Mouse (Mus musculus): ENCODE measurements around the gene Nr1i2. TPM values are rescaled to one million over a fixed set of nuclear protein-coding genes. Genes with fewer than 3 reads are reported as not detected.
"Not testable (repeated sequence)": the region's sequence is repeated elsewhere in the genome, so short reads cannot be mapped to it uniquely, and the experiment has no call there.

Nr1i2 gene
- polyA plus RNA-seq, 1 experiment from 2014 or later, result not detected

DNA sequence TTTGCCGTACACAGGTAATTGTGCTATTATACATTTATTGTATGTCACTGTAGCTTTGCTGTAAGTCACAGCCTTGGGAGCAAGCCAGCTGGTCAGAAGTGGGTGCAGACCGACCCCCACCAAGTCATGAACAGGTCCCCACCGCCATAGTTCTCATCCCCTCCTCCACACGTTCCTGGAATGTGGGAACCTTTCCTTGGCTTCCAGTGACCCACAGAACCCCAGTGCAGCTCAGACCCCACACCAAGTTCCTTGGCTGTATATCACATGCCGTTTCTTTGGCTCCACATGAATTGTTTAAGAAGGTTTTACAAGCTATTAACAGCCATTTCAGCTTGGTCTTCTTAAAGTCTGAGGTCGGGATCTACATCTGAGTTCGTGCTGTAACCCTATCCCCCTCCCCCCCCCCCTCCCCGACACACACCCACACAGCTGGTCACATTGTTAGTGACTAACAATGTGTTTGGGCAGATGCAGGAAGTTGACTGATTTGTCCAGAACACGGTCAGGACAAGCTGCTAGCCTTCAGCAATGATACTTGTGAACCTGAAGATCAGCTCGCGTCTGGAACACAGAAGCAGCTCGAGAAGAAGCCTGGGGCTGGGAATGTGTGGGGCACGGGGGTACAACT, 46.2 kb downstream of the Nr1i2 start:
- DNase-seq (ENCODE audit: low spot score), result no peak
- Histone ChIP-seq H3K9ac (ENCODE audit: low read length) (no peak overlapping the region), H3K9me3 (ENCODE audit: control insufficient read depth, low read length) (no peaks in the 10 kb centered on the region), H3K4me2 (ENCODE audit: low read depth, low read length, severe bottlenecking) (no peak overlapping the region), H3K27me3 (ENCODE audit: control insufficient read depth, insufficient read depth, low read length) (no peaks in the 10 kb centered on the region), H3K4me3 (ENCODE audit: low read depth, low read length) (no peak overlapping the region), H3K36me3 (ENCODE audit: control insufficient read depth, insufficient read depth, low read length) (no peaks in the 10 kb centered on the region), H3K27ac (ENCODE audit: low read depth, low read length) (no peak overlapping the region), H3K4me1 (replicated peaks; ENCODE audit: control insufficient read depth, insufficient read depth, low read length) (no peaks in the 10 kb centered on the region)
- no peak for ATAC-seq (replicated peaks; ENCODE audit: low FRiP score)
- 61% methylated on average over 13 of the region's 13 CpGs for WGBS

DNA sequence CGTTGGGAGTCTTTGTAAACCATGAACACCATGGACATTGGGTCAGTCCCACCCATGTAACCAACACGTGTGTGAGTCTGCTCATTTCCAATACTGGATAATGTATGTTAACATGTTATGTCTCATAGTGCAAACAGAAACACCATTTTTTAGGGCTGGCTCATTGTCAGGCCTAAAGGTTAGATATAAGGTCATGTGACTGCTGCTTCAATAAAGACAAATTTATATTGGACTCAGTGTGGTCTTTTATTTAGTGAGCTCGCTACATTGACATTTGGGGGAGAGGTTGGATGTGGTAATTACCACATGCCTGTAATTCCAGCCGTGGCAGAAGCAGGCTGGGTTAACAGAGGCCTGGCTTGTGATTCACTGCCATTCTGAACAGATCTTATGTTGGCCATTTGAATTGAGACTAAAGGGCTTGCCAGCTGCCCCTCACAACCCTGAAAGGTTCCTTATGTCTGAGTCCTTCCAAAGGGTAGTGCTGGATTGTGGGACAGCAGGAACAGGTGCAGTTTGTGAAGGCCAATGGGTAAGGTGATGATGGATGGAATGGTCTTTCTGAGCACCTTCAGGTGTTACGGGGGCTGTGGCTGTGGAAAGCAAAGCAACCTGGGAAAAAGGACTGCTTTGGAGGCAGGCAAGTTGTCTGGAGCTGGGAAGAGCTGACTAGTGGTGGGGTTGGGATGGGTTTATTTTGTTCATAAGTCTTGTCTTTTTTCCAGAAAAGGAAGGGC, 48.6 kb downstream of the Nr1i2 start:
- Histone ChIP-seq H3K9me3 (ENCODE audit: control insufficient read depth, low read length) (no peaks in the 10 kb centered on the region), H3K4me1 (replicated peaks; ENCODE audit: control insufficient read depth, insufficient read depth, low read length) (no peaks in the 10 kb centered on the region), H3K4me3 (ENCODE audit: low read depth, low read length) (no peak overlapping the region), H3K27ac (ENCODE audit: low read depth, low read length) (no peak overlapping the region), H3K4me2 (ENCODE audit: low read depth, low read length, severe bottlenecking) (no peak overlapping the region), H3K27me3 (ENCODE audit: control insufficient read depth, insufficient read depth, low read length) (no peaks in the 10 kb centered on the region), H3K36me3 (ENCODE audit: control insufficient read depth, insufficient read depth, low read length) (peaks cover 2% of the 10 kb centered on the region; the same call in 1 of the 2 replicates), H3K9ac (ENCODE audit: low read length) (no peak overlapping the region)
- WGBS, result 85% methylated on average over 5 of the region's 5 CpGs
- ATAC-seq (replicated peaks; ENCODE audit: low FRiP score) (no peak), DNase-seq (ENCODE audit: low spot score) (no peak)

DNA sequence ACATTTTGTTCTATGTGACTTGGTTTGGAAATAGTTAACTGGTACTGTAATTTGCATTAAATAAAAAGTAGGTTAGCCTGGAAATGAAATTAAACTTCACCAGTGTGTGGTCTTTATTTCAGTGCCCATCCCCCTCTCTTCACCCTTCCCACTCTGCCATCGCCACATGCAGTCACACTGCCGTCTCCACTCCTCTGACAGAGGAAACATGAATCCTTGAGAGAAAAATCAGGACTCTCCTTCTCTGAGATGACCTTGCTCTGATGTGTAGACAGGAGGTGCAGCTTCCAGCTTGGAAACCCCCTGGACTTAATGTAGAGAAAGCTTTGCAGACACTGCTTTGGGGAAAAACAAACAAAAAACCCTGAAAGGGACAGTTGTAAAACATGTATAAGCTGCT, 49.2 kb downstream of the Nr1i2 start:
- H3K9ac ChIP-seq (ENCODE audit: low read length), result no peak overlapping the region
- 69% methylated on average over 2 of the region's 2 CpGs for WGBS
- ATAC-seq (replicated peaks; ENCODE audit: low FRiP score) (no peak), DNase-seq (ENCODE audit: low spot score) (no peak)
- no peaks in the 10 kb centered on the region for H3K27me3 ChIP-seq (ENCODE audit: control insufficient read depth, insufficient read depth, low read length)
- H3K27ac ChIP-seq (ENCODE audit: low read depth, low read length), result no peak overlapping the region
- H3K36me3 ChIP-seq (ENCODE audit: control insufficient read depth, insufficient read depth, low read length), result peaks cover 2% of the 10 kb centered on the region; the same call in 1 of the 2 replicates
- H3K9me3 ChIP-seq (ENCODE audit: control insufficient read depth, low read length), result no peaks in the 10 kb centered on the region
- H3K4me3 ChIP-seq (ENCODE audit: low read depth, low read length), result no peak overlapping the region
- H3K4me1 ChIP-seq (replicated peaks; ENCODE audit: control insufficient read depth, insufficient read depth, low read length), result no peaks in the 10 kb centered on the region
- H3K4me2 ChIP-seq (ENCODE audit: low read depth, low read length, severe bottlenecking), result no peak overlapping the region

DNA sequence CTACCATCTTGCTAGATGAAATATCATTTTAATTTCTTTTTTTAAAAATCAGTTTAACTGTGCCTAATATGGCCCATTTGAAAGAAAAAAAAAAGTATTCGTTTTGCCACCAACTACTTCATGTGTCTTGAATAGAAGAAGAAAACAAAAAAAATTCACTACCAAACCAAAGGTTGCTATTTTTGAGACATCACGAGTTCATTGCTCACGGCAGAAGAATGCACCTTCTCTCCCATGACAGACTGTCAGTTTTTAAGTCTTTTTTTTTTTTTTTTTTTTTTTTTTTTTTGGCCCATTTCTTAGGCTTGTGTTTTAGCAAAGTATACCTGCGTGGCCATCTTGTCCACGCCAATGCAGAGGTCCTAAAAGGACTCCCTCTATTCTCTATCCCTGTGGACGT, 50.5 kb downstream of the Nr1i2 start:
- Histone ChIP-seq H3K4me2 (ENCODE audit: low read depth, low read length, severe bottlenecking) (no peak overlapping the region), H3K9me3 (ENCODE audit: control insufficient read depth, low read length) (no peaks in the 10 kb centered on the region), H3K27ac (ENCODE audit: low read depth, low read length) (no peak overlapping the region), H3K4me1 (replicated peaks; ENCODE audit: control insufficient read depth, insufficient read depth, low read length) (no peaks in the 10 kb centered on the region), H3K27me3 (ENCODE audit: control insufficient read depth, insufficient read depth, low read length) (no peaks in the 10 kb centered on the region), H3K4me3 (ENCODE audit: low read depth, low read length) (no peak overlapping the region), H3K36me3 (ENCODE audit: control insufficient read depth, insufficient read depth, low read length) (peaks cover 2% of the 10 kb centered on the region; the same call in 1 of the 2 replicates), H3K9ac (ENCODE audit: low read length) (no peak overlapping the region)
- ATAC-seq (replicated peaks; ENCODE audit: low FRiP score) (no peak), DNase-seq (ENCODE audit: low spot score) (no peak)
- 93% methylated on average over 6 of the region's 6 CpGs for WGBS

DNA sequence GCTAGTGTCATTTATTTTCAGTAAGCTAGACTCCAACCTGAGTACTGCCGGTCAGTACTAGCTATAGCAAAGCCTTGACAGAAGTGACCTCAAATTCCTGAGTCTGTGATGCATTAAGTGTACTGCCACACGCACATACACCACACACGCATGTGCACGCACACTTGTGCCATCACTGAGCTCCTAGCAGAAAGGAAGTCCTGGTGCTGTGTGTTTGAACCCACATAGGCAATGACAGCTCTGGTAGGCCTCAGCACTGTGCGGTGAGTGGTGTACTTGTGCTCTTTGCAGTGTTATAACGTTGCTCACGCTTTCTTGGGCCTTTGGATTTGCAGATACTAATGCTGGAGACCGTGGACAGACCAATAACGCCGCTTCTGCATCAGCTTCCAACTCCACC, 54.5 kb downstream of the Nr1i2 start:
- Histone ChIP-seq H3K4me2 (ENCODE audit: low read depth, low read length, severe bottlenecking) (no peak overlapping the region), H3K4me3 (ENCODE audit: low read depth, low read length) (no peak overlapping the region), H3K4me1 (replicated peaks; ENCODE audit: control insufficient read depth, insufficient read depth, low read length) (no peaks in the 10 kb centered on the region), H3K36me3 (ENCODE audit: control insufficient read depth, insufficient read depth, low read length) (peaks cover 2% of the 10 kb centered on the region; the same call in 1 of the 2 replicates), H3K9me3 (ENCODE audit: control insufficient read depth, low read length) (no peaks in the 10 kb centered on the region), H3K27me3 (ENCODE audit: control insufficient read depth, insufficient read depth, low read length) (no peaks in the 10 kb centered on the region), H3K27ac (ENCODE audit: low read depth, low read length) (no peak overlapping the region), H3K9ac (ENCODE audit: low read length) (no peak overlapping the region)
- 96% methylated on average over 10 of the region's 10 CpGs for WGBS
- ATAC-seq (replicated peaks; ENCODE audit: low FRiP score), result no peak
- no peak for DNase-seq (ENCODE audit: low spot score)

DNA sequence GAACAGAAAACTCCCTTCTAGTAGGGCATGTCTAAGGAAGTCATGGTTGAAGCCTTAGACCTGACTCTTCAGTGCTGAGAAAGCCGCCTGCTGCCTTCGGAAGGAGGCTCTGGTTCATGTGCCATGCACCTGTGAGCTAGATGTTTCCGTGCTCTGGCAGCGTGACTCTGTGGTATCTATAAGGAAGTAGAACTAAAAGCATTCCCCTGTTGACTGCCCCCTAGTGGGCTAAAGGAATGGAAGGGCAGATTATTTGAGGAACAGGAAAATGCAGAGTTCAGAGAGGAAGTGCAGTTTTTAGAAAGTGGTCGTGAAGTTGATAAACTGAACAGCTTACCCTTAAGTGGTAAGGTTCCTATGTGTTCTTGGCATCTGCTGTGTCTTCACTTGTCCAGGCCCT, 54.9 kb downstream of the Nr1i2 start:
- Histone ChIP-seq H3K4me1 (replicated peaks; ENCODE audit: control insufficient read depth, insufficient read depth, low read length) (no peaks in the 10 kb centered on the region), H3K9me3 (ENCODE audit: control insufficient read depth, low read length) (no peaks in the 10 kb centered on the region), H3K9ac (ENCODE audit: low read length) (no peak overlapping the region), H3K27ac (ENCODE audit: low read depth, low read length) (no peak overlapping the region), H3K4me2 (ENCODE audit: low read depth, low read length, severe bottlenecking) (no peak overlapping the region), H3K4me3 (ENCODE audit: low read depth, low read length) (no peak overlapping the region), H3K36me3 (ENCODE audit: control insufficient read depth, insufficient read depth, low read length) (peaks cover 2% of the 10 kb centered on the region; the same call in 1 of the 2 replicates), H3K27me3 (ENCODE audit: control insufficient read depth, insufficient read depth, low read length) (no peaks in the 10 kb centered on the region)
- ATAC-seq (replicated peaks; ENCODE audit: low FRiP score), result no peak
- no peak for DNase-seq (ENCODE audit: low spot score)
- 91% methylated on average over 5 of the region's 5 CpGs for WGBS

DNA sequence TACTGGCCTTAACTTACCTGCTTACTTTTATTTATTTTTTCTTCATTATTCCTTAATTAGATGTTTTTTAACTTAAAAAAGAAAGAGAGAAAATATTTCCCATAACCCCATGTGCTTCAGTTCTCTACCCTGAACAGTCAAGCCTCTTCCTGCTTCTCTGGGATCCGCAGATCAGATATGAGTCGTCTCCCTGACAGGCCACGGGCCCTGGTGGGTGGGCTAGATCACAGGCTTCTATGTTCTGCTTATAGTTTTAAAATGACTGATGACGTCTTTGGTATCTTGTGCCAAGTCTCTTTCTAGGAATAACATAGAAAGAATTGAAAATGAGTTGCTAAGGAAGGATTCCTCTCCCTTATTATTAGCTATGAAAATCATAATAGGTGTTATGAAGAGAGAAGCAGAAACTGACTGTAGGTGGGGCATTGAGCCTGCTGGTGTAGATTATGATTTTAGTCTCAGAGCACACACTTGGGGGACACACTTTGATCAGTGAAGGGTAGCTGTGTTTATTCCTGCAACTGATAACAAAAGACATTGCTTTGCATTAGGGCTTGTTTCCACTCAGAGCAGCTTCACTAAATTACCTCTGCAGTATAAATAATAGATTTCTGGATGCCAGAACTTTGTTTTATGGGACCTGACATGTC, 57.6 kb downstream of the Nr1i2 start:
- 92% methylated on average over 4 of the region's 4 CpGs for WGBS
- Histone ChIP-seq H3K4me1 (replicated peaks; ENCODE audit: control insufficient read depth, insufficient read depth, low read length) (no peaks in the 10 kb centered on the region), H3K9ac (ENCODE audit: low read length) (no peak overlapping the region), H3K4me2 (ENCODE audit: low read depth, low read length, severe bottlenecking) (no peak overlapping the region), H3K4me3 (ENCODE audit: low read depth, low read length) (no peak overlapping the region), H3K9me3 (ENCODE audit: control insufficient read depth, low read length) (no peaks in the 10 kb centered on the region), H3K27me3 (ENCODE audit: control insufficient read depth, insufficient read depth, low read length) (no peaks in the 10 kb centered on the region), H3K36me3 (ENCODE audit: control insufficient read depth, insufficient read depth, low read length) (peaks cover 2% of the 10 kb centered on the region; the same call in 1 of the 2 replicates), H3K27ac (ENCODE audit: low read depth, low read length) (no peak overlapping the region)
- no peak for DNase-seq (ENCODE audit: low spot score)
- no peak for ATAC-seq (replicated peaks; ENCODE audit: low FRiP score)

DNA sequence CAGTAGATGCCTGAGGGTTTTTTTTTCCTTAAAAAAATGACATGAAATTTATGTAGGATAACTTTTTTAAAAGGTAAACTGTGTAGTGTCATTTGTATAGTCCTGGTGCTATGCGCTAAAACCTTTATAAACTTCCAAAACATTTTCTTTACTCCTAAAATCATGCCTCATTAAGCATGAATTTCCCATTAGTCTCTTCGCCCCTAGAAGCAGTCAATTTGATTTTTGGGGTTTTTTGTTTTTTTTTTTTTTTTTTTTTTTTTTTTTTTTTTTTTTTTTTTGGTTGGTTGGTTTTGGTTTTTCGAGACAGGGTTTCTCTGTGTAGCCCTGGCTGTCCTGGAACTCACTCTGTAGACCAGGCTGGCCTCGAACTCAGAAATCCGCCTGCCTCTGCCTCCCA, 72.1 kb downstream of the Nr1i2 start:
- WGBS, result 93% methylated on average over 5 of the region's 5 CpGs
- H3K9ac ChIP-seq (ENCODE audit: low read length); H3K4me2 ChIP-seq (ENCODE audit: low read depth, low read length, severe bottlenecking); H3K4me1 ChIP-seq (replicated peaks; ENCODE audit: control insufficient read depth, insufficient read depth, low read length); H3K4me3 ChIP-seq (ENCODE audit: low read depth, low read length); DNase-seq (ENCODE audit: low spot score); H3K27ac ChIP-seq (ENCODE audit: low read depth, low read length); ATAC-seq (replicated peaks; ENCODE audit: low FRiP score); H3K9me3 ChIP-seq (ENCODE audit: control insufficient read depth, low read length); H3K27me3 ChIP-seq (ENCODE audit: control insufficient read depth, insufficient read depth, low read length): not testable (repeated sequence)
- H3K36me3 ChIP-seq (ENCODE audit: control insufficient read depth, insufficient read depth, low read length), result peaks cover 12% of the 10 kb centered on the region
